24 mouse cellular contexts compared by ENCODE assay signal in the genomic region with DNA sequence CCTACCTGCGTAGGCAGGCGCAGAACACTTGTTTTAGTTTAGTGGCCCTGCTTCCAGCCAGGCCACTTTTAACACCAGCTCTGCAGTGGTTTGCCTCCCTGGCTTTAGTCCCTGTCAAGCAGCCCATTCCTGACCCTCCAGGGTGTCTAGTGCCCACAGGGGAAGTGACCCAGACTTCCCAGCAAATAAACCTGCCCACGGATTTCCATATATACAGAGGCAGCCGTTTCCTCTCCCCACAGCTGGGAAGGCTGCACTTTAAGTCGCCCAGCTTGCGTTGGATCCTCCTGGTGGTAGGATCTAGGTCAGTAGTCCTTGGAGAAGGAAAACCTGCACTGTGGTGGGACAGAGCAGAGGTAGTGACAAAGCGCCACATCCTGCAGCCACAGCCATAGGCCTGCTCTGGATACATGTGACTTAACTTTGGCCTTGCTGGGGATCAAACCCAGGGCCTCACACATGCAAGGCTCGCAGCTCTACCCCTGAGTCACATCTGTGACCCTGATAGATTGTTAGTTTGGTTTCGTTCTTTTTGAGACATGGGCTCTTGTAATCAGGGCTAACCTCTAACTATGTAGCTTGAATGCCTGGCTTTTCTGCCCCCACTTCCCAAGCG. TPM values are rescaled to one million over a fixed set of nuclear protein-coding genes. Genes with fewer than 3 reads are reported as not detected.
DNase-seq lines count a peak whose midpoint lies in the region; ATAC-seq and TF ChIP-seq lines count a peak whose summit lies in the region.
"Had no signal": no experiment of that assay in that cellular context is flagged by ENCODE, and none has a peak within 500 bp of the region (broad histone marks: within the 10 kb centered on the region; RNA-seq: fewer than 3 reads in every experiment).

No protein-coding gene starts in this region.

- H3K9ac ChIP-seq in hindbrain, embryonic 13.5 days, result no peak overlapping the region
- H3K9ac ChIP-seq in hindbrain, embryonic 12.5 days, result no peak overlapping the region
- H3K9ac ChIP-seq in lung, embryonic 16.5 days (ENCODE audit: low read length), result no peak overlapping the region
- H3K9ac ChIP-seq: forebrain, postnatal 0 days; liver, embryonic 13.5 days had no signal

- no peak overlapping the region for H3K4me3 ChIP-seq in hindbrain, embryonic 13.5 days
- H3K4me3 ChIP-seq in hindbrain, embryonic 12.5 days, result no peak overlapping the region
- H3K4me3 ChIP-seq in lung, embryonic 16.5 days (ENCODE audit: low read length), result no peak overlapping the region
- no peak overlapping the region for H3K4me3 ChIP-seq in myocyte
- H3K4me3 ChIP-seq: liver, embryonic 13.5 days had no signal

- no peaks in the 10 kb centered on the region for H3K36me3 ChIP-seq in hindbrain, embryonic 13.5 days
- H3K36me3 ChIP-seq in hindbrain, embryonic 12.5 days, result no peaks in the 10 kb centered on the region
- H3K36me3 ChIP-seq in lung, embryonic 16.5 days (ENCODE audit: control insufficient read depth, insufficient read depth, low read length), result no peaks in the 10 kb centered on the region
- H3K36me3 ChIP-seq in myocyte (ENCODE audit: control insufficient read depth, insufficient read depth), result no peaks in the 10 kb centered on the region
- H3K36me3 ChIP-seq: liver, embryonic 13.5 days had no signal

- no peak overlapping the region for H3ac ChIP-seq in myocyte (ENCODE audit: control insufficient read depth, insufficient read length)

- H3K27me3 ChIP-seq in hindbrain, embryonic 13.5 days, result no peaks in the 10 kb centered on the region
- no peaks in the 10 kb centered on the region for H3K27me3 ChIP-seq in hindbrain, embryonic 12.5 days
- no peaks in the 10 kb centered on the region for H3K27me3 ChIP-seq in lung, embryonic 16.5 days (ENCODE audit: control insufficient read depth, insufficient read depth, low read depth, low read length)
- H3K27me3 ChIP-seq in myocyte (ENCODE audit: control insufficient read depth, insufficient read depth, insufficient read length), result no peaks in the 10 kb centered on the region

- no peak overlapping the region for H3K4me2 ChIP-seq in hindbrain, embryonic 13.5 days
- no peak overlapping the region for H3K4me2 ChIP-seq in hindbrain, embryonic 12.5 days (replicated peaks)
- H3K4me2 ChIP-seq in lung, embryonic 16.5 days (ENCODE audit: low read depth, low read length), result no peak overlapping the region
- peak overlapping the region; percentile 4 for H3K4me2 ChIP-seq in myocyte (ENCODE audit: low read depth)
- H3K4me2 ChIP-seq: liver, embryonic 13.5 days had no signal

- no peaks in the 10 kb centered on the region for H3K79me2 ChIP-seq in myocyte (ENCODE audit: control insufficient read depth, insufficient read depth)

- WGBS in hindbrain, embryonic 13.5 days, result 75% methylated on average over 10 of the region's 10 CpGs
- 65% methylated on average over 10 of the region's 10 CpGs for WGBS in hindbrain, embryonic 12.5 days
- WGBS in lung, embryonic 16.5 days, result 49% methylated on average over 10 of the region's 10 CpGs

- no peak for TF ChIP-seq POLR2A in myocyte (IDR thresholded peaks at IDR 0.05; ENCODE audit: insufficient read length, low read depth)

- no peaks in the 10 kb centered on the region for H3K4me1 ChIP-seq in hindbrain, embryonic 13.5 days (replicated peaks)
- 0 out of 2 replicates have a peak, but pooled peaks cover 3% of the 10 kb centered on the region for H3K4me1 ChIP-seq in hindbrain, embryonic 12.5 days
- peaks cover 8% of the 10 kb centered on the region for H3K4me1 ChIP-seq in lung, embryonic 16.5 days (replicated peaks; ENCODE audit: control insufficient read depth, insufficient read depth, low read length)
- H3K4me1 ChIP-seq: liver, embryonic 13.5 days had no signal

- H3K9me3 ChIP-seq in hindbrain, embryonic 13.5 days, result no peaks in the 10 kb centered on the region
- H3K9me3 ChIP-seq in hindbrain, embryonic 12.5 days (replicated peaks), result no peaks in the 10 kb centered on the region
- no peaks in the 10 kb centered on the region for H3K9me3 ChIP-seq in lung, embryonic 16.5 days (ENCODE audit: control insufficient read depth, low read length)
- H3K9me3 ChIP-seq: liver, embryonic 13.5 days had no signal

- ATAC-seq in hindbrain, embryonic 13.5 days (ENCODE audit: low FRiP score), result no peak
- no peak for ATAC-seq in hindbrain, embryonic 12.5 days (ENCODE audit: low FRiP score)
- ATAC-seq in lung, embryonic 16.5 days (ENCODE audit: low read depth), result peak; percentile 42; the same call in 1 of the 2 replicates
- ATAC-seq: forebrain, postnatal 0 days had no signal

- H3K27ac ChIP-seq in hindbrain, embryonic 13.5 days, result 0 out of 2 replicates have a peak overlapping the region, but pooled peaks have one; percentile 24
- no peak overlapping the region for H3K27ac ChIP-seq in hindbrain, embryonic 12.5 days
- H3K27ac ChIP-seq in lung, embryonic 16.5 days (ENCODE audit: low read length), result peak overlapping the region; percentile 32; the same call in 1 of the 2 replicates
- H3K27ac ChIP-seq: liver, embryonic 13.5 days had no signal

- peak; percentile 58 for DNase-seq in adrenal gland, adult 8-10 months
- no peak for DNase-seq in adrenal gland, postnatal 4 days (ENCODE audit: low spot score in 2 of 2)
- no peak for DNase-seq in lung, postnatal 25 days (ENCODE audit: low spot score)
- DNase-seq in spleen, postnatal 36 days (ENCODE audit: low spot score in 2 of 2), result no peak
- DNase-seq: cerebellum, adult 18-20 months; forebrain, postnatal 0 days; heart, adult 18-20 months; kidney, postnatal 14 days; liver, embryonic 13.5 days; lung, postnatal 4 days; midbrain, embryonic 14.5 days; retina, postnatal 1 day; right cerebral cortex, postnatal 4 days had no signal

TF ChIP-seq in myocyte, 11 proteins besides CTCF, POLR2A, EP300 and RAD21:
- TF ChIP-seq POLR2AphosphoS2 (IDR thresholded peaks at IDR 0.05; ENCODE audit: insufficient read length, low read depth) (no peak), SRF (IDR thresholded peaks at IDR 0.05; ENCODE audit: control insufficient read depth, insufficient read length, low read depth) (no peak), TCF3 (IDR thresholded peaks at IDR 0.05; ENCODE audit: insufficient read length, low read depth) (no peak), MYOD1 (IDR thresholded peaks at IDR 0.05; ENCODE audit: control insufficient read depth in 1 of 3, insufficient read length in 2 of 3, low read depth in 2 of 3) (no peak), USF1 (IDR thresholded peaks at IDR 0.05; ENCODE audit: low read depth) (no peak), MYOG (IDR thresholded peaks at IDR 0.05; ENCODE audit: control insufficient read depth in 1 of 3, insufficient read depth in 1 of 3, insufficient read length in 2 of 3, low read depth in 2 of 3) (no peak), REST (IDR thresholded peaks at IDR 0.05; ENCODE audit: insufficient read depth, insufficient read length) (no peak), CEBPB (IDR thresholded peaks at IDR 0.05; ENCODE audit: insufficient read depth, poor library complexity, severe bottlenecking) (no peak), E2F4 (IDR thresholded peaks at IDR 0.05; ENCODE audit: insufficient read depth) (no peak), TCF12 (IDR thresholded peaks at IDR 0.05; ENCODE audit: insufficient read depth, poor library complexity, severe bottlenecking) (no peak), MAX (IDR thresholded peaks at IDR 0.05; ENCODE audit: low read depth) (no peak)

RNA-seq across cellular contexts. Expression of gene 2010003K11Rik, which starts 7.2 kb away (rescaled TPM):
- total RNA-seq in adrenal gland, adult 8-10 months (2022), result 10 to 100 TPM; 12.2 to 22.5 (median 20.2) TPM
- total RNA-seq in adrenal gland, postnatal 4 days (2021), result 1 to 10 TPM; 2.0 to 4.1 TPM
- polyA plus RNA-seq in hindbrain, embryonic 13.5 days (2015; fragmentation: Nextera tagmentation; extraction: Ambion mirVana), result not detected in 2 replicates
- not detected in 2 replicates for polyA plus RNA-seq in hindbrain, embryonic 12.5 days (2016; fragmentation: Nextera tagmentation; extraction: Ambion mirVana)
- polyA plus RNA-seq in lung, embryonic 16.5 days (2015; fragmentation: Nextera tagmentation; extraction: Ambion mirVana), result not detected in 2 replicates
- 0.05 TPM for polyA plus RNA-seq in myocyte (2012; fragmentation: generic; extraction: Trizol)
- total RNA-seq: forebrain, postnatal 0 days; gastrocnemius, adult 18-20 months; layer of hippocampus, adult 8-10 months; left cerebral cortex, adult 18-20 months; MEL had no signal
- polyA plus RNA-seq: embryonic facial prominence, embryonic 14.5 days; forebrain, postnatal 0 days; intestine, embryonic 14.5 days; limb, embryonic 11.5 days; liver, embryonic 13.5 days; midbrain, embryonic 14.5 days had no signal

RNA-seq across cellular contexts. Expression of gene Syt12, which starts 13.9 kb away (rescaled TPM):
- 10 to 100 TPM; 60.5 to 90.4 (median 73.7) TPM for total RNA-seq in adrenal gland, adult 8-10 months (2022)
- total RNA-seq in adrenal gland, postnatal 4 days (2021), result 10 to 100 TPM; 21.0 to 21.4 TPM
- 2.9 and 3.6 TPM in 2 replicates for polyA plus RNA-seq in hindbrain, embryonic 13.5 days (2015; fragmentation: Nextera tagmentation; extraction: Ambion mirVana)
- polyA plus RNA-seq in hindbrain, embryonic 12.5 days (2016; fragmentation: Nextera tagmentation; extraction: Ambion mirVana), result 1.5 and 1.7 TPM in 2 replicates
- polyA plus RNA-seq in lung, embryonic 16.5 days (2015; fragmentation: Nextera tagmentation; extraction: Ambion mirVana), result 1.2 and 1.6 TPM in 2 replicates
- polyA plus RNA-seq in myocyte (2012; fragmentation: generic; extraction: Trizol), result 22.3 TPM
- total RNA-seq: MEL had no signal

RNA-seq across cellular contexts. Expression of gene Pcx, which starts 19.1 kb away (rescaled TPM):
- total RNA-seq in adrenal gland, adult 8-10 months (2022), result 100 to 1,000 TPM; 351 to 737 (median 517) TPM
- total RNA-seq in adrenal gland, postnatal 4 days (2021), result 100 to 1,000 TPM; 215 to 218 TPM
- 22.5 and 24.3 TPM in 2 replicates for polyA plus RNA-seq in hindbrain, embryonic 13.5 days (2015; fragmentation: Nextera tagmentation; extraction: Ambion mirVana)
- 24.8 and 25.2 TPM in 2 replicates for polyA plus RNA-seq in hindbrain, embryonic 12.5 days (2016; fragmentation: Nextera tagmentation; extraction: Ambion mirVana)
- polyA plus RNA-seq in lung, embryonic 16.5 days (2015; fragmentation: Nextera tagmentation; extraction: Ambion mirVana), result 21.3 and 24.7 TPM in 2 replicates
- polyA plus RNA-seq in myocyte (2012; fragmentation: generic; extraction: Trizol), result 16.3 TPM

RNA-seq across cellular contexts. Expression of gene Rhod, which starts 52.0 kb away (rescaled TPM):
- 10 to 100 TPM; 29.8 to 48.0 (median 39.3) TPM for total RNA-seq in adrenal gland, adult 8-10 months (2022)
- total RNA-seq in adrenal gland, postnatal 4 days (2021), result 10 to 100 TPM; 18.0 to 19.7 TPM
- 7.0 and 7.8 TPM in 2 replicates for polyA plus RNA-seq in hindbrain, embryonic 13.5 days (2015; fragmentation: Nextera tagmentation; extraction: Ambion mirVana)
- polyA plus RNA-seq in hindbrain, embryonic 12.5 days (2016; fragmentation: Nextera tagmentation; extraction: Ambion mirVana), result 15.3 and 16.4 TPM in 2 replicates
- 32.5 and 34.9 TPM in 2 replicates for polyA plus RNA-seq in lung, embryonic 16.5 days (2015; fragmentation: Nextera tagmentation; extraction: Ambion mirVana)
- polyA plus RNA-seq in myocyte (2012; fragmentation: generic; extraction: Trizol), result 51.1 TPM
- total RNA-seq: MEL had no signal
